Mouse (Mus musculus) kidney, postnatal 0 days (tissue): ENCODE data around the gene Ptprk. TPM values are rescaled to one million over a fixed set of nuclear protein-coding genes. Genes with fewer than 3 reads are reported as not detected.
A peak's percentile ranks its signal among the peaks of the same experiment; 100 is the strongest.

Source experiments
- ATAC-seq: fragments of 200-750 bp; cut with Nextera tagmentation; replicated peaks from 2 replicates; pipeline ENCODE4 v1.8.0; 2017; ENCODE audit warnings: low read depth, moderate number of reproducible peaks, moderate TSS enrichment, moderate library complexity; ENCODE audit not compliant: low FRiP score
- DNase-seq: peaks from one replicate; pipeline ENCODE4 v3.0.0-alpha.2; 2016; ENCODE audit warnings: low spot score
- H3K27ac ChIP-seq: fragments of 300-500 bp; sonication (generic); 2 replicates; pipeline ENCODE4 v1.5.1; 2014; ENCODE audit warnings: mild to moderate bottlenecking
- H3K27me3 ChIP-seq: fragments of 300-500 bp; sonication (generic); 2 replicates; pipeline ENCODE4 v1.6.1; 2014; ENCODE audit warnings: low read length, mixed read lengths; ENCODE audit not compliant: insufficient read depth
- H3K36me3 ChIP-seq: fragments of 300-500 bp; sonication (generic); 2 replicates; pipeline ENCODE4 v1.6.1; 2014; ENCODE audit warnings: low read length, mixed read lengths; ENCODE audit not compliant: insufficient read depth
- H3K4me1 ChIP-seq: fragments of 300-500 bp; sonication (generic); replicated peaks from 2 replicates; pipeline ENCODE4 v1.6.1; 2014; ENCODE audit warnings: antibody characterized with exemption, low read length, mixed read lengths; ENCODE audit not compliant: insufficient read depth
- H3K4me2 ChIP-seq: fragments of 300-500 bp; sonication (generic); 2 replicates; pipeline ENCODE4 v1.6.1; 2014; ENCODE audit warnings: mild to moderate bottlenecking, low read length, moderate library complexity, mixed read lengths
- H3K4me3 ChIP-seq: fragments of 300-500 bp; sonication (generic); replicated peaks from 2 replicates; pipeline ENCODE4 v1.5.1; 2014; ENCODE audit warnings: low read depth, low read length
- H3K9ac ChIP-seq: fragments of 300-500 bp; sonication (generic); 2 replicates; pipeline ENCODE4 v1.6.1; 2014; ENCODE audit warnings: low read depth, low read length
- H3K9me3 ChIP-seq: fragments of 300-500 bp; sonication (generic); replicated peaks from 2 replicates; pipeline ENCODE4 v1.6.1; 2016; ENCODE audit warnings: low read length, inconsistent platforms, mixed read lengths
- CTCF ChIP-seq: IDR thresholded peaks from 2 replicates; pipeline ENCODE4 v1.5.1; 2016; ENCODE audit warnings: antibody characterized with exemption, low read depth, mild to moderate bottlenecking, moderate library complexity
- WGBS: fragments of 180-500 bp; shearing (Covaris S2); extraction: QIAGEN DNeasy Blood & Tissue Kit; methylation state at CpG from one replicate; pipeline ENCODE4 v1.1.7; 2014; 5-methylcytosine and 5-hydroxymethylcytosine counted together
- polyA plus RNA-seq: library from polyadenylated mRNA; unstranded; fragments of >200 nt; fragmentation: Nextera tagmentation; extraction: Ambion mirVana; gene quantifications from 2 replicates; pipeline ENCODE4 v1.2.1, GENCODE M21; 2015

Gene Ptprk
- polyA plus RNA-seq, 1 experiment from 2014 or later = 24.5 TPM

- H3K27ac ChIP-seq = no peak overlapping the region
- 64% methylated on average over 2 of the region's 2 CpGs for WGBS
- H3K4me1 ChIP-seq = peaks cover 7% of the 10 kb centered on the region; the same call in 1 of the 2 replicates
- ATAC-seq = no peak
- H3K4me2 ChIP-seq = no peak overlapping the region
- no peaks in the 10 kb centered on the region for H3K27me3 ChIP-seq
- no peaks in the 10 kb centered on the region for H3K36me3 ChIP-seq
- H3K9ac ChIP-seq = no peak overlapping the region
- no peak for DNase-seq
- no peak for TF ChIP-seq CTCF
- H3K9me3 ChIP-seq = no peaks in the 10 kb centered on the region
- H3K4me3 ChIP-seq = no peak overlapping the region
These were observed 29.3 kb downstream of the Ptprk start for GRCm38 (mm10) chr10:28103924-28104323.

- H3K27ac ChIP-seq = peak overlapping the region; percentile 71; the same call in 1 of the 2 replicates
- H3K4me1 ChIP-seq = peaks cover 7% of the 10 kb centered on the region; the same call in 1 of the 2 replicates
- ATAC-seq (peak; percentile 94), DNase-seq (peak; percentile 57)
- no peak overlapping the region for H3K4me3 ChIP-seq
- H3K9me3 ChIP-seq = no peaks in the 10 kb centered on the region
- H3K9ac ChIP-seq = no peak overlapping the region
- H3K4me2 ChIP-seq = no peak overlapping the region
- no peaks in the 10 kb centered on the region for H3K36me3 ChIP-seq
- no peaks in the 10 kb centered on the region for H3K27me3 ChIP-seq
- WGBS = 52% methylated on average over 6 of the region's 6 CpGs
- no peak for TF ChIP-seq CTCF
These were observed 30.6 kb downstream of the Ptprk start for GRCm38 (mm10) chr10:28105247-28105646.

- no peak overlapping the region for H3K9ac ChIP-seq
- no peak for DNase-seq
- no peaks in the 10 kb centered on the region for H3K4me1 ChIP-seq
- no peaks in the 10 kb centered on the region for H3K27me3 ChIP-seq
- H3K4me2 ChIP-seq = peak overlapping the region; percentile 23; the same call in 1 of the 2 replicates
- no peak overlapping the region for H3K27ac ChIP-seq
- H3K4me3 ChIP-seq = no peak overlapping the region
- H3K9me3 ChIP-seq = no peaks in the 10 kb centered on the region
- WGBS = 70% methylated on average over 8 of the region's 8 CpGs
- ATAC-seq = no peak
- no peaks in the 10 kb centered on the region for H3K36me3 ChIP-seq
- no peak for TF ChIP-seq CTCF
These were observed 38.4 kb downstream of the Ptprk start for GRCm38 (mm10) chr10:28112826-28113589.

- TF ChIP-seq CTCF = no peak
- Histone ChIP-seq H3K4me2 (peak overlapping the region; percentile 23; the same call in 1 of the 2 replicates), H3K4me3 (no peak overlapping the region), H3K9ac (no peak overlapping the region), H3K27ac (no peak overlapping the region), H3K4me1 (no peaks in the 10 kb centered on the region), H3K36me3 (no peaks in the 10 kb centered on the region), H3K9me3 (no peaks in the 10 kb centered on the region), H3K27me3 (no peaks in the 10 kb centered on the region)
- WGBS = 41% methylated on average over 3 of the region's 3 CpGs
- ATAC-seq (no peak; the same call in 1 of the 2 replicates), DNase-seq (peak; percentile 66)
These were observed 39.3 kb downstream of the Ptprk start for GRCm38 (mm10) chr10:28113879-28114278.

- Histone ChIP-seq H3K27ac (no peak overlapping the region), H3K9me3 (no peaks in the 10 kb centered on the region), H3K36me3 (no peaks in the 10 kb centered on the region), H3K4me1 (no peaks in the 10 kb centered on the region), H3K4me2 (no peak overlapping the region), H3K4me3 (no peak overlapping the region), H3K27me3 (no peaks in the 10 kb centered on the region), H3K9ac (no peak overlapping the region)
- TF ChIP-seq CTCF = peak; percentile 14; the same call in 1 of the 2 replicates
- no peak for ATAC-seq
- DNase-seq = no peak
These were observed 42.4 kb downstream of the Ptprk start for GRCm38 (mm10) chr10:28116982-28117381.

GRCm38 (mm10) chr10:28118783-28119365 lies 44.3 kb downstream of the Ptprk start:
- Histone ChIP-seq H3K27me3 (no peaks in the 10 kb centered on the region), H3K27ac (no peak overlapping the region), H3K4me2 (no peak overlapping the region), H3K4me3 (no peak overlapping the region), H3K4me1 (no peaks in the 10 kb centered on the region), H3K36me3 (no peaks in the 10 kb centered on the region), H3K9me3 (no peaks in the 10 kb centered on the region), H3K9ac (no peak overlapping the region)
- no peak for TF ChIP-seq CTCF
- DNase-seq = no peak
- 85% methylated on average over 6 of the region's 6 CpGs for WGBS
- no peak for ATAC-seq
